Mouse (Mus musculus) frontal cortex, adult 2 months (tissue): ENCODE results near the gene Pakap. TPM values are rescaled to one million over a fixed set of nuclear protein-coding genes. Genes with fewer than 3 reads are reported as not detected.
A peak's percentile ranks its signal among the peaks of the same experiment; 100 is the strongest.

Experiments
- DNase-seq, 2 experiments: peaks; one replicate each; pipeline ENCODE4 v3.0.0; 2022; ENCODE audit warnings: low spot score in 1 of 2; ENCODE audit errors: extremely low spot score in 1 of 2
- polyA plus RNA-seq: library from polyadenylated mRNA; depleted of rRNA; stranded (reverse); fragments of >200 nt; gene quantifications from 2 replicates; pipeline ENCODE4 v1.2.3, GENCODE M21; 2012; rRNA removed

Pakap gene
- polyA plus RNA-seq: 6.1 and 7.9 TPM in 2 replicates

DNA sequence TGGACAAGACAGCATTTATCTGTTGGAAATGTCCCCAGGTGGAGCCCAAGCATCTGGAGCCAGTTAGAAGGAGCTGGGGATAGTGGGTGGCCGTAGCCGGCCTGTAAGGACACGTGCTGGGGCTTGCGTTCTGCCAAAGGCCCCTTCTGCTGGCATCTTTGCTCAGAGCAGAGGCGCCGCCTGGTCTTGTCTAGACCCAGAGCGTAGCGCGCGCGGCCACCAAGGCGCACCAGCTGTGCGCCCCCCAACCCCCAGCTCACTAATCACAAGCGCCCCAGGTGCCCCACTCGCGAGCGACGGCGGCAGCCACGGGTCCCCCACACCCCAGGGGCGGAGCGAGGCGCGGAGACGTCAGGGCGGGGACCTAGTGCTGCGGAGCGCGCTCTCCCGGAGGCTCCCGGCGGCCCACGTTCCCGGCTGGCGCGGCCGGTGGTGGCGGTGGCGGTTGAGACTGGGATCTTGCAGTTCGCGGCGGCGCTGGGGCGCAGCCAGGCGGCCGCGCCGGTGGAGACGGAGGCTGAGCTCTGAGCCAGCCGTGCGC is at the start of gene Pakap:
Gene Pakap, plus strand, starts transcription at position 514 of the 541 bp plus-strand sequence.
- DNase-seq: peak in 1 of 2 experiments; percentile 83

DNA sequence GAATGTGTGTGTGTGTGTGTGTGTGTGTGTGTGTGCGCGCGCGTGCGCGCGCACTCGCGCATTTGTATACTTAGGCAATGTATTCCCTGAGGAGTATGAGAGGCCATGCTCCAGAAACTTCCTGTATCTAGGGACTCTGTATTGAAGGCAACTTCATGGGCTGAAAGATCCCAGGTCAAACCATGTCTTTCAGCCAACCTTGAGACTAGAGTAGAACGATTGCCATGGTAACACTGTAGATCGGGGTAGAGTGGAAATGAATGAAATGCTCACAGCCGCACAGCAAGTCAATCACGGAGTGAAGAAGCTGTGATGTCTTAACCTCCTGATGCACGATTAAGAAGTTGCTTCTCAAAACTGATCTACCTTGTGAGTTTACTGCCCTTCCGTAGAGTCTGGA is 44.5 kb upstream of the Pakap start:
- no peak for DNase-seq

- no peak for DNase-seq
Observed at GRCm38 (mm10) chr4:57524461-57524860, 43.5 kb upstream of the Pakap start.

DNA sequence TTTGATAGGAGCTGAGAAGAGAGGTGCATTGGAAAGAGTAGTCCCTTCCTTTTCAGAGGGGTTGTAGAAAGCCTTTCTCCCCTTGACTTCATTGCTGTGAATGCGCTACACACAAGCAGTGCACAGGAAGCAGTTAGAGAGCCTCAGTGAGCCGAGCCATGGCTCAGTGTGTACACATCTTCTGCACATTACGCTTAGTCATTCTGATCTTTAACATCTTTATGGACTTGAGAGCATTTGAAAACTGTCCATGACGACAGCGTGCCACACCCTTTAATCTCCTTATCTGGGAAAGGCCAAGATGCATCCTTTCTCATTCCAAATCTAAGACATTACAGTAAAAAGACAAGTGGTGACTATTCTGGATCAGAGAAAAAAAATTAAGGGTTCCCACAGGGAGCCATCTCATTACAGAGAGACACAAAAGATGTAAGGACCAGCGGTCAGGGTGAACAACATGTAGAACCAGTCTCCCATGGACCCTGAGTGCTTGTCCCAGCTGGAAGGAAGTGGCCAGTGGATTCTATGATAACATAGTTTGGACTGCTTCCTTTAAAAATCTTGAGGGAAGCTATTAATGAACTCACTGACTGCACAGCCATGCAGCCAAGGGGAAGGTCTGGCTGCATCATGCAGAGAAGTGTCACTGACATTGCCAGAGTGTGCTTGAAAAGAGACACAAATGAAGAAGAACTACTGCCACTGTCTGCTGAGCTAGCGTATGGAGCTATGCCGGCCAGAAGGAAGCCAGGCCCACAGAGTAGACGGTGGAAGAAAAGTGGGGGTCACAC is 42.6 kb upstream of the Pakap start:
- no peak for DNase-seq

- DNase-seq: no peak
Observed at GRCm38 (mm10) chr4:57528296-57528695, 39.7 kb upstream of the Pakap start.

DNA sequence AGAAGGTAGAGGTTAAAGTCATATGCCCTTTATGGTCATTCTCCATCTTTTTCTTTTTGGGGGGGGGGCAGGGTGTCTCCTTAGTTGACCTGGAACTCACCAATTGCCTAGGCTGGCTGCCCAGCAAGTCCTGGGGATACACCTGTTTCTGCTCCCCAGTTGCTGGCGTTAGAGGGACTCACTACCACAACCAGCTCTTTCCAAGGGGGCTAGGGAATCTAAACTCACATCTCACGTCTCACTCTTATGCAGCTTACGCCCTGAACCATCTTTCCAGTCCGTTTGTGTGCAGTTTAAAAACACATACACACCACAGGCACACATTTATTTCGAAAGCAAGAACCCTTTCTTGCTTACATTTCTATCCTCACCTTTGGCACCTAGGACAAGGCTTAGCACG is 34.3 kb upstream of the Pakap start:
- DNase-seq: no peak

DNA sequence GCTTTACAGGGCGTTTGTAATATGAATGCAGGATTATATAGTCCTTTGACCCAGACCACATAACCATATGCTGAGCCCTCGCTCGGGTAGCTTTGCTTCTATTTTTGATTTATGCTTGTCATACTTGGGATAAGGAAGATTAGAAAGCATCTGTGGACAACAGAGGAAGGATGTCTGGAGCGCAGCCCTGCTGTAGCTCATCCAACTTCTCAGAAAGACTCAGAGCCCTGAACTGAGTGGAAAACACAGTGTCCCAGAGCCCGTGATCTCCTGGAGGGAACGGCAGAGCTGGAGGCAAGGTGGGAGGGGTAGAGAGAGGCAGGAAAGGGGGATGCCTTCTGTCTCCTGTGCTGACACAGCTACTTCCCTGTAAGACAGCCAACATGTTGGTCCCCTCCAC is 33.7 kb upstream of the Pakap start:
- no peak for DNase-seq

GRCm38 (mm10) chr4:57535087-57535486 is 32.9 kb upstream of the Pakap start:
- no peak for DNase-seq

DNA sequence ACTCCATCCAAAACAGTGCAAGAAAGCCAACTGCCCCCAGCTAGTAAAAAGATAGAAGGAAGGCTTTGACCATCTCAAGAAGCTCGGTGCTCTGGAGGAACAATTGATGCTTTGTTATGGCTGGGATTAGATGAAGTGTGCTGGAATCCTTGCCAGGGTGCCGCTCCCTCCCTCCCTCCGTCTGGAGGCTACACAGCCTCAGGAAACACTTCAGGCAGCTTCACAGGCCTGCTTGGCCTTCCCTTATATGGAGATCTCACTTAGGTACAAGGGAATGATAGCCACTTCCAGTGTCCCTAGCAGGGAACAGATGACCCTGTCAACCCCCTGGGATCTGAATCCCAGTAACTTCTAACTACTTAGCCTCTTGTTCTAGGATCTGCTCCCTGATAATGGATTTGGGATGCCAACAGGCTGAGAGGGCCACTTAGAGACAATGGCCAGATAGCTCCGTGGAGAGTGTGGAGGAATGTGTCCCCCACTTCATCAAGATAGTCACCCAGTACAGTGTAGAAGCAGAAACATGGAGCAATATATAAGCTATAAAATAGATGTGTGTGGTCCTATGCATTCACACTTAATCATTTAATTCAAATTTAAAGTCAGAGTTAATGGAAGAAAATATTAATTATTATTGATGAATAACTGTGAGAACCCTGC is 29.8 kb upstream of the Pakap start:
- no peak for DNase-seq

DNA sequence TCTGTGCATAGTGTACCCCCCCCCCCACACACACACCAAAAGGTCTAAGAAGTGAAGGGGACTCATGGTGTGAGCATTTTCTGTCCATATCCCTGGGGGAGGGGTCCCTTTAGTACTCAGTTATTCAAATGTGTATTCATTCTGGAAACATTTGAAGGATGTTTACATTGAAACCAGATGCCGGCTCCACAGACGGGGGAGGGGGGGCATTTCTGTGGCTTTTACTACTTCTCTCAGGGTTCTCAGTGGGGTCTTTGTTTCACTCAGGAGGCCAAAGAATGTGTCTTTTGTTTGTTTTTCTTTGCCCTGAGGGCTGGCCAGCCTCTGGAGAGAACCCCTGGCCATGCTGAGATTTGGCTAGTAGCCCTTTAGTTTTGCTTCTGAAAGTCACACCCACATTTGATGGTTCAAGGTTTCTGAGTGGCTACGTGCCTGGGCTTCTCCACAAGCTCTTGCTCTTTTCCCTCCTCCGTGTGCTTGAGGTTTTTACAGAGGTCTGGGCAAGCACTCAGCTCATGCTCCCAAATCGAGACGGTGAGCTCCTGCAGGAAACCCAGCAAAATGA is 24.2 kb upstream of the Pakap start:
- peak in 1 of 2 experiments; percentile 39 for DNase-seq

DNA sequence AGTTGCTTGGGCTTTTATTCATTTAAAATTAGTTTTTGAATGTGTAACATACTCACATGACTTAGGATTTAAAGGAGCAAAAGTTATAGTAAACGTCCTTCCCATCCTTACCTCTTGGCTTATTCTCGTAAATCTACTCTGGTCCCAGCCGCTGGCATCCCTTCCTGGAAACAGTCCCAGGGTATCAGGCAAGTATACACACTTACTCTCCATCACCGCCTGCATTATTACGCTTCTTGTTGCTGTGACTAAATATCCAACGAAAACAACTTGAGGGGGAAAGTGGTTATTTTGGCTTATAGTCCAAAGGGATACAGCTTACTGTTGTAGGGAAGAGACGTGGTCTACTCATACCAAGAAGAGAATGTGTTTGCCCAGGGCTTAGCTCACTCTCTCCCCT is 20.2 kb upstream of the Pakap start:
- no peak for DNase-seq

GRCm38 (mm10) chr4:57550216-57550615 is 17.8 kb upstream of the Pakap start:
- no peak for DNase-seq

GRCm38 (mm10) chr4:57557102-57557501 is 10.9 kb upstream of the Pakap start:
- peak in 1 of 2 experiments; percentile 47 for DNase-seq

GRCm38 (mm10) chr4:57559438-57559837 is 8.5 kb upstream of the Pakap start:
- DNase-seq: no peak

DNA sequence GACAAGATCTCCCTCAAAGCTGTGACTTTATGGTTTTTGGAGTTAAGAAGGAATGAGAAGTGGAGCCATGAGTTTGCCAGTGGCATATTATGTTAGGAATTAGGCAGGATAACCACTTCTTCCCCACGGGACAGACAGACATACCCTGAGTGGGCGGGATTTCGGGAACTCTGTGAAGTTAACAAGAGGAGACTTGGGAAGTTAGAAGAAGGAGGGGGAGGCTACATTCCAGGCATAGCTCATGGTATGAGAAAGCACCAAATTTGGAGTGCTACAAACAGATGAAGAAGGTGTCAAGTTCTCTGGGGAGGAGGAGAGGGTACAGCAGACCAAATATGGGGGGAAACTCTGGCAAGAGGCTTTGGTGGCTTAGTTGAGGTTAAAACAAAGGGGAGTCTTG is 8.0 kb upstream of the Pakap start:
- no peak for DNase-seq

- peak; percentile 75 to 86 for DNase-seq
Observed at GRCm38 (mm10) chr4:57561055-57561454, 6.9 kb upstream of the Pakap start.

DNA sequence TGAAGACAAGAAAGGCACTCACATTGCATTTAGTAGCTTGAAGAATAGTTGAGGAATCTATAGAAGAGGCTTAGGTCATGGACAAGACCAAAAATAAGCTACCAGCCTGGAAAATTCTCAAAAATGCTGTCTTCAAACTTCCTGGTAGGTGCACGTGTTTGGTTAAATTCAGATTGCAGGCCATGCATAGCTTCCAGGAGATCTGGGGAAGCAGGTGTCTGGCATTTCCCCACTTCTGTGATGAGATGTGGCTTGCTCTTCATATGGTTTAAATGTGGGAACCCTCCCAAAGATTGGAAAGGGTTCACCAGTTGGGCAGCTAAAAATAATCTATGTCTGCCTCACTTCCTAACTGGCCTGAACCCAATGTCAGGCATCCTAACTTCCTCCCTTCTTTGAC is 2.7 kb upstream of the Pakap start:
- DNase-seq: no peak

GRCm38 (mm10) chr4:57565811-57566210 is 2.2 kb upstream of the Pakap start:
- DNase-seq: no peak

DNA sequence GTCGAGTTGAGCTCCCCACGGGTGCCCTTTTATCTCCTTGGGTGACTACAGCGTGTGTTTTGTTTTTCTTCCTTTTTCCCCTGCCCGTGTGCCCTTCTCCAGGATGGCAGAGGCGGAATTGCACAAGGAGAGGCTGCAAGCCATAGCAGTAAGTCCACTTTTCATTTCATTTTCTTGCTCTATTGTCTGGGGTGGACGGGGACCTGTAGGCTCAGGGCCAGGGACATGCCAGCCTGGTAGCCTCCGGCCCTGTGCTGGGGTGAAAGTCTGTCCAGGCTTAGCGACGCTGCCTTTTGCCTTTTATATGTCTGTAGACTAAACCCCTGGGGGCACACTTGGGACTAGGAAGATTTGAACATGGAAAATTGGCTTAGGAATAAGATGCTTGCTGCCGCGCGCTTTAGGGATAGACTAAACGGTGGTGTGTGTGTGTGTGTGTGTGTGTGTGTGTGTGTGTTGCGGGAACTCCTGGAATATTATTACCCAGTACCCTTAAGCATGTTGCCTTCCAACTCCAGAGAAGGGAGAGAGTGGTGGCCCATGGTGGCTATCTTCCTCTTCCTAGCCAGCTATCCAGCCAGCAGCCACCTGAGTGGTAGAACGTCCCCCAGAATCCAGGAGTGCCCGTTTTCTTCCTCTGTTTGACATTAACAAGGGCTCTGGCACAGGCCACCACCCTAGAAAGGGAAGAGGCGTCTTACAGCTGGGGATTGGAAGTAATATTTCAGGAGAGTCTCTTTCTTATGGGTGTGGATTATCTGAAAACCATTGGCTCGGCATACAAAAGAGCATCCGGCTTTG is 489 bp downstream of the Pakap start:
- no peak for DNase-seq

- DNase-seq: no peak
Observed at GRCm38 (mm10) chr4:57569069-57569355, 1.0 kb downstream of the Pakap start.

DNA sequence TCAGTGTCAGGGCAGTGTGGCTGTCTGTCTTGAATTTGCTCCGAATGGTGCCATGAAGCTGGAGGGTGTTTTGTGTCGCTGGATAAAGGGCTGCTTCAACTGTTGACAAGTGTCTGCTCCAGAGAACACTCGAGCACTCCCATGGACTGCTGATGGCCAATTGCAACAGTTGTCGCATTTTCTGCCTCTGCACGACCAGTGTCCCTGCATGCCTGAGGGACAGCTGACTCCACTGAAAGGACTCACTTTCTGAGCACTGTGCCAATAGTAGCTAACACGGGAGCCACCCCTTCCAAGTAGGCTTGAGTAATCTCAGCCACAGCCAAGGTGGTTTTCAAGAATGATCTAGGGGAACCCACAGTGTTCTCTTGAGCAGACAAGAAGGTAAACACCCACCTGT is 1.7 kb downstream of the Pakap start:
- no peak for DNase-seq
